Mouse (Mus musculus) Muller cell, postnatal 12 days (primary cell): ENCODE results near the gene Coq8a.

Experiments
- DNase-seq: peaks from one replicate; pipeline ENCODE4 v3.0.0-alpha.2; 2015; ENCODE audit errors: inconsistent ontology term

The Coq8a gene

DNA sequence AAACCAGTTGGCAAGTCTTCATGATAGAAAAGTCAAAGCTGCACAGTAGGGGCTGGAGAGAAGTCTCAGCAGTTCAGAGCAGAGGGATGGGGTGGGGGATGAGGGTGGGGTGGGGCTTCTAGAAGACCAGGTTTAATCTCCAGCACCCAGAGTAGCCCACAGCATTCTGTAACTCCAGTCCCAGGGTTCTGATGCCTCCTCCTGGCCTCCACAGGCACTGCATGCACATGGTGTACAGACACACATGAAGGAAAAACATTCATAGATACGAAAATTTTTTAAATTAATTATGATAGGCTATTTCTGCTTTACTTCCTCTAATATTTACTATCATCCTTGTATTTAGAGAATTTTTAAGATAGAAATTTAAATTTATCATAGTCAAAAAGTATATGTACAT lies 82.9 kb downstream of the Coq8a start:
- no peak for DNase-seq
